Mouse (Mus musculus): ENCODE measurements around the gene Mapk12. TPM values are rescaled to one million over a fixed set of nuclear protein-coding genes. Genes with fewer than 3 reads are reported as not detected.

The Mapk12 gene
- polyA plus RNA-seq, 3 experiments from 2014 or later, result 0.50 to 3.6 (median 2.8) TPM

GRCm38 (mm10) chr15:89170102-89170501 lies 29.6 kb upstream of the Mapk12 start:
- no peak for ATAC-seq

GRCm38 (mm10) chr15:89169431-89169830 lies 28.9 kb upstream of the Mapk12 start:
- ATAC-seq, result no peak

- no peak for ATAC-seq
These were observed 28.4 kb upstream of the Mapk12 start for GRCm38 (mm10) chr15:89168922-89169321.

GRCm38 (mm10) chr15:89165478-89165877 lies 25.0 kb upstream of the Mapk12 start:
- no peak for ATAC-seq

GRCm38 (mm10) chr15:89161397-89161796 lies 20.9 kb upstream of the Mapk12 start:
- ATAC-seq, result no peak

GRCm38 (mm10) chr15:89158516-89158915 lies 18.0 kb upstream of the Mapk12 start:
- no peak for ATAC-seq

GRCm38 (mm10) chr15:89157954-89158353 lies 17.5 kb upstream of the Mapk12 start:
- peak; percentile 68 for ATAC-seq

- no peak for ATAC-seq
These were observed 11.8 kb upstream of the Mapk12 start for GRCm38 (mm10) chr15:89152312-89152711.

GRCm38 (mm10) chr15:89150041-89150390 lies 9.5 kb upstream of the Mapk12 start:
- ATAC-seq, result peak; percentile 20

GRCm38 (mm10) chr15:89149271-89150040 lies 9.0 kb upstream of the Mapk12 start, which contains the start of gene Mapk11:
Gene Mapk11 (minus strand): TSS chr15:89149628.
- ATAC-seq, result peak; percentile 63

GRCm38 (mm10) chr15:89148496-89149270 lies 8.2 kb upstream of the Mapk12 start:
- ATAC-seq, result no peak

- no peak for ATAC-seq
These were observed 7.4 kb upstream of the Mapk12 start for GRCm38 (mm10) chr15:89147895-89148294.

GRCm38 (mm10) chr15:89147456-89147855 lies 7.0 kb upstream of the Mapk12 start:
- ATAC-seq, result no peak

- ATAC-seq, result peak; percentile 66
These were observed 6.5 kb upstream of the Mapk12 start for GRCm38 (mm10) chr15:89147024-89147423.

- ATAC-seq, result peak; percentile 32
These were observed 6.0 kb upstream of the Mapk12 start for GRCm38 (mm10) chr15:89146537-89146936.

GRCm38 (mm10) chr15:89145813-89146350 lies 5.4 kb upstream of the Mapk12 start:
- ATAC-seq, result no peak

GRCm38 (mm10) chr15:89144965-89145364 lies 4.5 kb upstream of the Mapk12 start:
- ATAC-seq, result no peak

- ATAC-seq, result no peak
These were observed 2.6 kb upstream of the Mapk12 start for GRCm38 (mm10) chr15:89143134-89143533.

- ATAC-seq, result no peak
These were observed 1.4 kb upstream of the Mapk12 start for GRCm38 (mm10) chr15:89141905-89142304.

GRCm38 (mm10) chr15:89141443-89141842 lies 940 bp upstream of the Mapk12 start:
- no peak for ATAC-seq

- peak; percentile 59 for ATAC-seq
These were observed 350 bp downstream of the Mapk12 start for GRCm38 (mm10) chr15:89140048-89140658.

GRCm38 (mm10) chr15:89138531-89138930 lies 2.0 kb downstream of the Mapk12 start:
- no peak for ATAC-seq

- no peak for ATAC-seq
These were observed 2.5 kb downstream of the Mapk12 start for GRCm38 (mm10) chr15:89138046-89138405.
